Mouse (Mus musculus): ENCODE data around the gene Kctd11.

DNA sequence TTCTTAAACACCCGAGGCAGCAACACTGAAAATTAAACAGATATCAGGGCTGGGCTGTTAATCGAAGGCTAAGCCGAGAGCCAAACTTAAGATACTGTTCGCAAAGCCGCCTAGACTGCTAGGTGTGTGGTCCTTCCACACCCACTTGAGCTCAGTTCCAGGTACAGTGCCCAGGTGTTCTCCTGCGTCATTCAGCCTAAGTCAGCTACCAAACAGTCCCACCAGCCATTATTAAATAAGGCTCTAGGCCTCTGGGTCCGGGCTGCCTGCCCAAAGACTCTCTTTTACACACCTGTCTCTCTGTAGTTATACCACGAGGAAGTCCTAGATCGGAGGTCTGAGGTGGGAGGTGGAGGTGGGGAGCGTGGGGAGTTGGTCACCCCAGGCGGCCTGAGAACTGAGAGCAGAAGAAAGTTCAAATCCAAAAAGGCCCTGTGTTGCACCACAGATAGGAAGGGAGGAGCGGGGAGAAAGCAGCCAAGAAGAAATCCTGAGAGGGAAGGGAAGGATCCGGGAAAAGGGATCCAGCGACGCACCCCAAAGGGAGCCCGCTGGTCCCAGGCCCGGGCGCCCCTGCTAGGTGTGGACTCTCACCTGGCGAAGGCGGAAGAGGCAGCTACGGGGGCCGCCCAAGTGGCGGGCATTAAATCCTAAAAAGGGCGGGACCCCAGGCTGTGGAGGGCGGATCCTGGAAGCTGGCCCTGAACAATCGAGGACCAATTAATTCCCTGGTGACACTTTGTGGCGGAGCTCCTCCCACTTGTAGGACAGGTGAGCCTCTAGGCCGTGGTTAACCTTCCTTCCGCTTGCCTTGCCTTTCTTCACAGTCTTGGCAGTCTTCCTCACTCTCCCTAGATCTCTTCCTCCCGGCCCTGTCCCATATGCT, 22.9 kb downstream of the Kctd11 start, which contains the start of gene Tnk1:
- no peak for TF ChIP-seq POLR2A (IDR thresholded peaks at IDR 0.05; ENCODE audit: low read depth, low read length)
- TF ChIP-seq CTCF (IDR thresholded peaks at IDR 0.05; ENCODE audit: borderline replicate concordance, insufficient read depth, low read length): no peak

All from embryonic fibroblast, embryonic 13.5 days (primary cell).